Mouse (Mus musculus) stomach, adult 2 months (tissue): Measurements from ENCODE around the gene Zic3. TPM values are rescaled to one million over a fixed set of nuclear protein-coding genes. Genes with fewer than 3 reads are reported as not detected.

Experiments
- polyA plus RNA-seq: library from polyadenylated mRNA; depleted of rRNA; stranded (reverse); fragments of >200 nt; gene quantifications from 2 replicates; pipeline ENCODE4 v1.2.3, GENCODE M21; 2012; rRNA removed

The Zic3 gene
- not detected in 2 replicates for polyA plus RNA-seq

DNA sequence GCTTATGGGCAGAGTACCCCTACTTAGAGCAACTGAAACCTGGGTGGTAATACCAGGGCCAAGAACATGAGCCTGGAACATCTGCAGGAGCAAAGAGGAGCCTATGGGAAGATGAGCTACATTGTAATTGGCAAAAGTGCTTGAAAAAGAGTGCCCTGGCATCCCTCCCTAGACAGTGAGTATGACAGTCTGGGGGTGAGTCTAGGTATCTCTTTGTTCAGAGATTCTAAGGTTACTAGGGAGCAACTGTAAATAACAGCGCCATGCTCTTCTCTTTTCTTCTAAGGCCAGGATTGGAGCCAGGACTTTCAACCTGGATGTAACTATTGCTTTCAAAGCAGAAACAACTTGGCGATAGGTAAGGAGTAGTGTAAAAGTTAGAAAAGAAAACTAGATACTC is at the start of gene Zic3:
Zic3 (plus strand) TSS at position 301 of the 400 bp plus-strand sequence.

